Mouse (Mus musculus): Measurements from ENCODE around the gene Fam210b.

Gene Fam210b

GRCm38 (mm10) chr2:172350773-172351172 is 5.4 kb downstream of the Fam210b start:
- no peak for DNase-seq (ENCODE audit: low spot score in 2 of 2)

GRCm38 (mm10) chr2:172353218-172353617 is 7.9 kb downstream of the Fam210b start:
- DNase-seq (ENCODE audit: low spot score in 2 of 2): no peak

- no peak for DNase-seq (ENCODE audit: low spot score in 2 of 2)
Measured at GRCm38 (mm10) chr2:172354761-172355160, 9.4 kb downstream of the Fam210b start.

GRCm38 (mm10) chr2:172355833-172356232 is 10.5 kb downstream of the Fam210b start:
- DNase-seq (ENCODE audit: low spot score in 2 of 2): no peak

GRCm38 (mm10) chr2:172363176-172363575 is 17.8 kb downstream of the Fam210b start:
- DNase-seq (ENCODE audit: low spot score in 2 of 2): no peak

GRCm38 (mm10) chr2:172370411-172371223 is 25.3 kb downstream of the Fam210b start, which contains the start of the genes Aurka and Cstf1:
Gene Aurka, minus strand, starts transcription at chr2:172370535.
Gene Cstf1, plus strand, starts transcription at chr2:172370681.
- DNase-seq (ENCODE audit: low spot score in 2 of 2): peak; percentile 97 to 98

- no peak for DNase-seq (ENCODE audit: low spot score in 2 of 2)
Measured at GRCm38 (mm10) chr2:172371258-172371657, 25.9 kb downstream of the Fam210b start.

- DNase-seq (ENCODE audit: low spot score in 2 of 2): no peak
Measured at GRCm38 (mm10) chr2:172376551-172376950, 31.2 kb downstream of the Fam210b start.

GRCm38 (mm10) chr2:172376999-172377515 is 31.7 kb downstream of the Fam210b start:
- no peak for DNase-seq (ENCODE audit: low spot score in 2 of 2)

- peak in 1 of 2 experiments; percentile 58 for DNase-seq (ENCODE audit: low spot score in 2 of 2)
Measured at GRCm38 (mm10) chr2:172378332-172378731, 33.0 kb downstream of the Fam210b start.

- no peak for DNase-seq (ENCODE audit: low spot score in 2 of 2)
Measured at GRCm38 (mm10) chr2:172380513-172380912, 35.1 kb downstream of the Fam210b start.

GRCm38 (mm10) chr2:172381341-172381740 is 36.0 kb downstream of the Fam210b start:
- no peak for DNase-seq (ENCODE audit: low spot score in 2 of 2)

GRCm38 (mm10) chr2:172381898-172382297 is 36.5 kb downstream of the Fam210b start:
- DNase-seq (ENCODE audit: low spot score in 2 of 2): no peak

- no peak for DNase-seq (ENCODE audit: low spot score in 2 of 2)
Measured at GRCm38 (mm10) chr2:172384715-172385114, 39.4 kb downstream of the Fam210b start.

GRCm38 (mm10) chr2:172390341-172390740 is 45.0 kb downstream of the Fam210b start:
- DNase-seq (ENCODE audit: low spot score in 2 of 2): no peak

GRCm38 (mm10) chr2:172392041-172392521 is 46.7 kb downstream of the Fam210b start:
- DNase-seq (ENCODE audit: low spot score in 2 of 2): peak; percentile 50 to 76

- no peak for DNase-seq (ENCODE audit: low spot score in 2 of 2)
Measured at GRCm38 (mm10) chr2:172393391-172394051, 48.2 kb downstream of the Fam210b start, which contains the start of gene Cass4. Gene Cass4, plus strand, starts transcription at chr2:172393794.

GRCm38 (mm10) chr2:172394052-172394392 is 48.7 kb downstream of the Fam210b start:
- DNase-seq (ENCODE audit: low spot score in 2 of 2): no peak

GRCm38 (mm10) chr2:172394671-172395070 is 49.3 kb downstream of the Fam210b start:
- no peak for DNase-seq (ENCODE audit: low spot score in 2 of 2)

GRCm38 (mm10) chr2:172395961-172396360 is 50.6 kb downstream of the Fam210b start:
- no peak for DNase-seq (ENCODE audit: low spot score in 2 of 2)

GRCm38 (mm10) chr2:172399901-172400300 is 54.5 kb downstream of the Fam210b start:
- no peak for DNase-seq (ENCODE audit: low spot score in 2 of 2)

GRCm38 (mm10) chr2:172401116-172401825 is 55.9 kb downstream of the Fam210b start:
- peak; percentile 46 to 48 for DNase-seq (ENCODE audit: low spot score in 2 of 2)

Data from right cerebral cortex, postnatal 10 days (tissue).